Mouse (Mus musculus): ENCODE data around the gene Rbm48. TPM values are rescaled to one million over a fixed set of nuclear protein-coding genes. Genes with fewer than 3 reads are reported as not detected.

The Rbm48 gene
- polyA plus RNA-seq, 1 experiment, result not detected

DNA sequence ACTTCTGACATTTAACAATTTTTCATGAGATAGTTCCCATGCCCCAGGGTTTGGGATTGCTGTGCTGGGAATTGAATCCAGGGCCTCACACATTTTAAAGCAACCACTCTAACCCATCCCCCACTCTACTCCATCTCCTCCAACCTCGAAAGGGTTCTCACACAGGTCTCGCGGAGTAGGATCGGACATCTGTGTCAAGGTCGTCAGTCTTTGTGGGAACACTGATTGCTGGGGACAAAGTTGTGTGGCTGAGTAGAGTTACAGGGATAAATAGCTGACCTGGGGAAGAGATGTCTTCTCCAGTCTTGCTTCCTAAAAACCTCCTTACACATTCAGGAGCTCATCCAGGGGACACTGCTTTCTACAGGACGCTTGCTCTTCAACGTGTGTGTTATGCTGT is 17.3 kb downstream of the Rbm48 start:
- no peak overlapping the region for H3K27ac ChIP-seq (ENCODE audit: insufficient read depth, low read depth, low read length)
- TF ChIP-seq CTCF (IDR thresholded peaks at IDR 0.05; ENCODE audit: insufficient read depth, low read depth, low read length), result no peak
- no peak for TF ChIP-seq POLR2A (IDR thresholded peaks at IDR 0.05; ENCODE audit: insufficient read depth, low read depth, low read length)
- H3K4me1 ChIP-seq (ENCODE audit: control insufficient read depth, insufficient read depth, low read length), result no peaks in the 10 kb centered on the region
- H3K4me3 ChIP-seq (ENCODE audit: insufficient read depth, low read depth, low read length), result no peak overlapping the region
- WGBS, result 97% methylated on average over 7 of the region's 7 CpGs

DNA sequence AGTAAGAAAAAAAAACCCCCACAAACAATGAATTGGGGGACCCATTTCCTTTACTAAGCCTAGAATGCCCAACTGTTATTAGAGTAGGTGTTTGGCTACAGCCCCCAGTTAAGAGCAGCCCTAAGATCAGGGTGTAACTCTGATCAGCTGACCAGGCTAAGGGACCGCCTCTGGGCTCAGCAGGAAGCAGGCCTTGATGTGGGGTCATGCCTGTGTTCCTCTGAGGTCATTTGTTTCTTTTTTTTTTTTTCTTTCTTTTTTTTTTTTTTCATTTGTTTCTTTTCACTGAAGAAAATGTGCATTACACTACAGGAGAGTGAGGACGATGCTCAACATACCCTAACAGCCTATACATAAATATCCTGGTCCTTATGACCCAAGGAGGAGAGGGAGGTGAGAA is 18.4 kb downstream of the Rbm48 start:
- H3K27ac ChIP-seq (ENCODE audit: insufficient read depth, low read depth, low read length), result no peak overlapping the region
- H3K4me3 ChIP-seq (ENCODE audit: insufficient read depth, low read depth, low read length), result no peak overlapping the region
- TF ChIP-seq CTCF (IDR thresholded peaks at IDR 0.05; ENCODE audit: insufficient read depth, low read depth, low read length) (no peak), POLR2A (IDR thresholded peaks at IDR 0.05; ENCODE audit: insufficient read depth, low read depth, low read length) (no peak)
- 91% methylated on average over 2 of the region's 2 CpGs for WGBS
- no peaks in the 10 kb centered on the region for H3K4me1 ChIP-seq (ENCODE audit: control insufficient read depth, insufficient read depth, low read length)

DNA sequence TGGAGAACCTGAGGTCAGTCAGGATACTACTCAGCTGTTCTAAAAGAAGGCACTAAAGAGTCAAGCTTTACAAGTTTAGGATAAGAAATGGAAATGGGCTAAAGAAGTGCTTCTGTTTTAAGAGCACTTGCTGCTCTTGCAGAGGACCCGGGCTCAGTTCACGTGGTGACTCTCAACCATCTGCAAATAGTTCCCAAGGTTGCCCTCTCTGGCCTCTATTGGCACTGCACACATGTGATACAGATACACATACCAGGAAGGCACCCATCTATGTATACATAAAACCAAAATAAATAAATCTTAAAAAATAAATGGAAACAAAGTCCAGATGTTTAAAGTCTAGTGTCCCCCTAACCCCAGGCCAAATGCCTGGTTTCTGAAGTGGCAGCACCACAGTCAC is 21.6 kb downstream of the Rbm48 start:
- Histone ChIP-seq H3K27ac (ENCODE audit: insufficient read depth, low read depth, low read length) (no peak overlapping the region), H3K4me1 (ENCODE audit: control insufficient read depth, insufficient read depth, low read length) (no peaks in the 10 kb centered on the region), H3K4me3 (ENCODE audit: insufficient read depth, low read depth, low read length) (no peak overlapping the region)
- no peak for TF ChIP-seq CTCF (IDR thresholded peaks at IDR 0.05; ENCODE audit: insufficient read depth, low read depth, low read length)
- no peak for TF ChIP-seq POLR2A (IDR thresholded peaks at IDR 0.05; ENCODE audit: insufficient read depth, low read depth, low read length)
- 98% methylated on average over 2 of the region's 2 CpGs for WGBS

DNA sequence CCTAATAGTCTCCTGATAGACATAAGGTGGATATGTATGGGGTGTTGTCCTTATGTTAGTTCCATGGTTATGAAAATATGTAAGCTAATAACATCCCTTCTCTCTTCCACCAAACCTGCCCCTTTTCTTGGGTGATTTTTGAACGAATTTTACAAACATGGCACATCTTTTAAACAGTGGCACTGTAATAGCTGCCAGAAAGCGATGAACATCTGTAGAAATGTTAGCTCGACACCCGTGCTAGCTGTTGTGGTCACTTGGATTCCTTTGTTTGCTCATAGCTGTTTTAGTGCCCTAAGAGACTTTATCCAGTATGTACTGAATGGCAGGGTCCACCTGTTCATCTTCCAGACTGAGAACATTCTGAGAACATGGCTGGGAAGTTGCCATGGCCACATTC is 25.1 kb downstream of the Rbm48 start, which contains the start of gene 1700109H08Rik:
Gene 1700109H08Rik, plus strand, starts transcription at position 301 of the 400 bp plus-strand sequence.
- Histone ChIP-seq H3K27ac (ENCODE audit: insufficient read depth, low read depth, low read length) (no peak within 1 kb of the TSS), H3K4me1 (ENCODE audit: control insufficient read depth, insufficient read depth, low read length) (no peaks in the 10 kb centered on the region), H3K4me3 (ENCODE audit: insufficient read depth, low read depth, low read length) (no peak within 1 kb of the TSS)
- WGBS, result 93% methylated on average over 4 of the region's 4 CpGs
- TF ChIP-seq POLR2A (IDR thresholded peaks at IDR 0.05; ENCODE audit: insufficient read depth, low read depth, low read length) (no peak), CTCF (IDR thresholded peaks at IDR 0.05; ENCODE audit: insufficient read depth, low read depth, low read length) (no peak)

DNA sequence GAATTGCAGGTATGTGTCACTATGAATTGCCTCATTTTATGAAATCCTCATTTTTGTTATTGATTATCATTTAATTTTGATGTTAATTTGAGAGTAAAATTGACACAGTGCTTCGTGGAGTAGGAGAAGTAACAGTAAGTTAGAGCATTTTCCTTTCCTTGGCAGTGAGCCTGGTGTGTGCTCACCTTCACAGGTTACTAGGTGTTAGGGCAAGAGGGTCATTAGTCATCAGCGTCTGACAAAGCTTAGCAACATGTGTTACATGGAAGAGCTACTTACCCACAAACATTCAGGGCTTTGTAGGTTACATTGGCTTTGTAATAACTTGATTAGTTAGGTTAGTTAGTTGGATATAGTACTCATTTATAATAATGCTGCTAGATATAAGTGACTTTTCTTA is 42.2 kb downstream of the Rbm48 start:
- Histone ChIP-seq H3K4me1 (ENCODE audit: control insufficient read depth, insufficient read depth, low read length) (no peaks in the 10 kb centered on the region), H3K27ac (ENCODE audit: insufficient read depth, low read depth, low read length) (no peak overlapping the region), H3K4me3 (ENCODE audit: insufficient read depth, low read depth, low read length) (no peak overlapping the region)
- TF ChIP-seq POLR2A (IDR thresholded peaks at IDR 0.05; ENCODE audit: insufficient read depth, low read depth, low read length) (no peak), CTCF (IDR thresholded peaks at IDR 0.05; ENCODE audit: insufficient read depth, low read depth, low read length) (no peak)
- WGBS, result 88% methylated on average over 2 of the region's 2 CpGs

DNA sequence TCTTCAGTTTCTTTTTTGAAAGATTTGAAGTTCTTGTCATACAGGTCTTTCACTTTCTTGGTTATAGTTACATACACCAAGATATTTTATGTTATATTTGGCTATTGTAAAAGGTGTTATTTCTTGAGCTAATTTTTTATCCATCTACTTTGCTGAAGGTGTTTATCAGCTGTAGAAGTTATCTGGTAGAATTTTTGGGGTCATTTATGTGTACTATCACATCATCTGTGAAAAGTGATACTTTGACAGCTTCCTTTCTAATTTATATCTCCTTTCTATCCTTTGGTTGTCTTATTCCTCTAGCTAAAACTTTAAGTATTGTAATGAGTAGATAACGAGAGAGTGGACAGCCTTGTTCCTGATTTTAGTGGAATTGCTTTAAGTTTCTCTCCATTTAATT is 44.9 kb downstream of the Rbm48 start:
- WGBS, result 96% methylated on average over 1 of the region's 1 CpGs
- Histone ChIP-seq H3K4me1 (ENCODE audit: control insufficient read depth, insufficient read depth, low read length) (no peaks in the 10 kb centered on the region), H3K4me3 (ENCODE audit: insufficient read depth, low read depth, low read length) (no peak overlapping the region), H3K27ac (ENCODE audit: insufficient read depth, low read depth, low read length) (no peak overlapping the region)
- TF ChIP-seq POLR2A (IDR thresholded peaks at IDR 0.05; ENCODE audit: insufficient read depth, low read depth, low read length) (no peak), CTCF (IDR thresholded peaks at IDR 0.05; ENCODE audit: insufficient read depth, low read depth, low read length) (no peak)

DNA sequence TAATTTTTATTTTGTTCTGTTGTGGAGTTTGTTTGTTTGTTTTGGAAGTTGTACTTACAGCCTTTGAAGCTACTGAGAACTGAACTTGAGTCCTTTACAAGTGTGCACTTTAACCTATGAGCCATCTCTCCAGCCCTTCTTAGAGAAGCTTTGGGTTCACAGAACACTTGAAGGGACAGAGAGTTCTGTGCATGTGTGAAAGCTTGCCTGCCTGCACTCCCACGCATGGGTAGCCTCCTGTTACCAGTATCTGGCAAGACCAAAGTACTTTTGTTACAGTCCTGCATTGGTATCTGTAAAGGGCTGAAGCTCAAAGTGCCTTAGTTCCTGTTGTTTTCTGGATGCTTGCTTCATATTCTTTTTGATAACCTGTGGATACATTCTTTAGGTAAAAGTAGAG is 50.2 kb downstream of the Rbm48 start:
- 70% methylated on average over 1 of the region's 1 CpGs for WGBS
- Histone ChIP-seq H3K4me3 (ENCODE audit: insufficient read depth, low read depth, low read length) (no peak overlapping the region), H3K27ac (ENCODE audit: insufficient read depth, low read depth, low read length) (no peak overlapping the region), H3K4me1 (ENCODE audit: control insufficient read depth, insufficient read depth, low read length) (0 out of 2 replicates have a peak, but pooled peaks cover 2% of the 10 kb centered on the region)
- TF ChIP-seq POLR2A (IDR thresholded peaks at IDR 0.05; ENCODE audit: insufficient read depth, low read depth, low read length) (no peak), CTCF (IDR thresholded peaks at IDR 0.05; ENCODE audit: insufficient read depth, low read depth, low read length) (no peak)

DNA sequence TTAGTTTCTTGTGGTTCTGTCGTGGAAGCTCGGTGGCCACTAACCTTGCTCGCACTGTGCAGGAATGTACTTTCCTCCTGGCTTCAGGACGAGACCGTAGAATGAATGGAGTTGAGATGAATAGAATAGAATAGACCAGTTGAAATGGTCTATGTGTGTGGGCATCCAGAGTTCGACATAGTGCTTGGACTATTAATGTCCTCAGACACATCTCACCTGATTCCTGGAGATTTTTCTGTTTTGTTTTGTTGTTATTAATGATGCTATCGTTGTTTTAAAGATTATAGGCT is 52.0 kb downstream of the Rbm48 start:
- peak overlapping the region; percentile 82 for H3K4me3 ChIP-seq (ENCODE audit: insufficient read depth, low read depth, low read length)
- WGBS, result 4% methylated on average over 7 of the region's 7 CpGs
- H3K4me1 ChIP-seq (ENCODE audit: control insufficient read depth, insufficient read depth, low read length), result 0 out of 2 replicates have a peak, but pooled peaks cover 2% of the 10 kb centered on the region
- TF ChIP-seq CTCF (IDR thresholded peaks at IDR 0.05; ENCODE audit: insufficient read depth, low read depth, low read length) (no peak), POLR2A (IDR thresholded peaks at IDR 0.05; ENCODE audit: insufficient read depth, low read depth, low read length) (no peak)
- no peak overlapping the region for H3K27ac ChIP-seq (ENCODE audit: insufficient read depth, low read depth, low read length)

DNA sequence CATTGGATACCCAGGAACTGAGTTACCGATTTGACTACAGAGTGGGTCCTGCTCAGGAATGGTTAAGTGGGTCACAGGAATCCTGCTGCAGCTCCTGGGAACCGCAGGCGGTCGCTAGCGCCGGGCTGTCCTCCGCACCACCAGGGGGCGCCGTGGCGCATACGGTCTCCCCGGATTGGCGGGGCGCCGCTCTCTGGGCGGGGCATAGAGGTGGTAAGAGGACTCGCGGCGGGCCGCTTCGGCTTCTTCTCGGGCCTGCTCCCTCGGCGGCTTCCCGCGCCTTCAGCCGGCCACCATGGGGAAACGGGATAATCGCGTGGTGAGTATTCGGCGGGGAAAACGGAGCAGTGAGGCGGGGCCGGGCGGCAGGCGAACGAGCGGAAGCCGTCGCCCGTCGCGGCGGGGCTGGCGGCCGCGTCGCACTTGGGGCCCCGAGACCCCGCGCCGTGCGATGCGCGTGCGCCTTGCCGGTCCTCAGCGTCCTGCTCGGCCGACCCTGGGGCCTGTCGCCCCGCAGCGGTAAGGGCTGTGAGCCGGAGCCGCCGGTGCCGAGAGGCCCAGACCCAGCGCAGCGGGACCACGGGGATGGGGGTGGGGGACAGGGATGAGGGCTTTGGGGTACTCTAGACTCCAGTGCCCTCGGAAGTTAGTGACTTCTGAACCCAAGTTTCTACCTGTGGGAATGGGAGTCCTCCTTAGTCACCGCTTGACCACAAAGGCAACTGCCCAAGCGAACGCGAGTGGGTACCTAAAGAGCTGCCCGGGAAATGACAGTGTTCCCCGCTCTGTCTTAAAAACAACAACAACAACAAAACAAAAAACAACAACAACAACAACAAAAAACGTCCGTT is 52.5 kb downstream of the Rbm48 start, which contains the start of gene Fam133b:
Gene Fam133b, plus strand, starts transcription at position 205 of the 851 bp plus-strand sequence.
- WGBS, result under 1% methylated on average over 80 of the region's 80 CpGs
- Histone ChIP-seq H3K4me1 (ENCODE audit: control insufficient read depth, insufficient read depth, low read length) (0 out of 2 replicates have a peak, but pooled peaks cover 2% of the 10 kb centered on the region), H3K27ac (ENCODE audit: insufficient read depth, low read depth, low read length) (peak within 1 kb of the TSS; percentile 47), H3K4me3 (ENCODE audit: insufficient read depth, low read depth, low read length) (peak within 1 kb of the TSS; percentile 82)
- TF ChIP-seq CTCF (IDR thresholded peaks at IDR 0.05; ENCODE audit: insufficient read depth, low read depth, low read length), result peak; percentile 93
- TF ChIP-seq POLR2A (IDR thresholded peaks at IDR 0.05; ENCODE audit: insufficient read depth, low read depth, low read length), result peak; percentile 75

Measured in olfactory bulb, adult 2 months (tissue).